Mouse (Mus musculus) cerebellum, postnatal 14 days (tissue): ENCODE results near the gene Ncan.

Experiments used
- DNase-seq, 2 experiments: peaks; one replicate each; pipeline ENCODE4 v3.0.0; 2021; ENCODE audit warnings: mixed read lengths in 2 of 2

Gene Ncan

DNA sequence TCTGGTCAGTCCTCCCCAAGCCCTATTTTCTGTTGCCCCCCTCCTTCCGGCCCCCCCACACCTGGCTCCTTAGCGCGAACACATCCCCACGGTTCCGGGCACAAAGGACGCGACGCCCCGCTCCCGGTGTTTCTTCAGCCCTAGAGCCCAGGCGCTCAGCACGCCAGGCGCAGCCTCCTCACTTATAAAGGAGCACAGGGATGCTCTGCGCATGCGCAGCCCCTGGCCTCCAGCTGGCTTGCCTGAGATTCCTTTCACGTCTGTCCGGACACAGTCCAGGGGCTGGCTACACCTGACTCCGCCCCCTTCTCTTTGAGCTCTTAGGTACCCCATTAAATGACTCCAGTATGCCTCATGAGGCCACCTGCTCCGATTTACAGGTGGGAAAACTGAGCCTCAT, at the start of gene Ncan:
Gene Ncan, minus strand, starts transcription at position 207 of the 400 bp plus-strand sequence.
- DNase-seq, result peak; percentile 94

DNA sequence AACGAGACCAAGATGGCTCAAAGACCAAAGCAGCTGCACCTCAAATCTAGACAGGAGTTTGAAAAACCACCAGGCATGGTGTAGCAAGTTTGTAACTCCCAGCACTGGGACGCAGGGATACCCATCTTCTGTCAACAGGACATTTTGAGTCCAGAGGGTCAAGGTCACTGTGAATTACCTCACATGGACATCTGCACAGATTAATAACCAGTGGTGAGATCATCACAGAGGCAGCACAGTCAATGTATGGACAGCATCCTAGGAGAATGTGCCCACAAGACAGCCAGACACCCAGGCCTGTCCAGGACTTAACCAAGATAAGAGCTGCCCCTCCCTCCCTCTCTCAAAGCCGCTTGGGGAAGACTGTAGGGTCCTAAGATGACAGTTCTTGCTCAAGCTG, 49.4 kb upstream of the Ncan start:
- DNase-seq, result no peak

DNA sequence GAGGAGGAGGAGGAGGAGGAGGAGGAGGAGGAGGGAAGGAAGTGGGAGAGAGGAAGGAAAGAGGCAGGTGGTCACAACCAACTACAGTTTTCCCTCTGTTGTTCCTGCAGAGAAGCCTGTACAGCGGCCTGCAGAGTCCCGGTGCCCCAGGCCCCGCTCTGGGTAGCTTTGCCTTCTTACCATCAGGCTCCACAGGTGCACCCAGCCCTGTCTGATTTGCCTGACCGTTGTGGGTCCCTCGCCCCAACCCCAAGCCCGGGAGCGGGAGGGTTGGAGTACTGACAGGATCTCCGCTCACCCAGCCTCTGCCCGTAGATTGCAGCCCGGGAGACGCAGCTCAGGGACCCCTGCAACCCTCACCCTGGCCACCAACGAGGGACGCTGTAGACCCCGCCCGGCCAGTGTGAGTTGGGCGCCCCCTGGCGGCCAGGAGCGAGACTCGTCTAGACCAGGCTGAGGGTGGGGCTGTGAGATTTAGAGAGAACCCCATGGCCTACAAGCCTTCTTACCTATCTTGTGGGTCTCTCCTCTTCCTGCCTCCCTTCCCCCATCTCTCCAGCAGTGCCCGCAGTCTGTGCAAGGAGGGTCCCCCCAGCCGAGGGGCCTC, 45.9 kb upstream of the Ncan start:
- peak; percentile 83 to 89 for DNase-seq

GRCm38 (mm10) chr8:70163316-70163715, 42.6 kb upstream of the Ncan start:
- DNase-seq, result no peak

- no peak for DNase-seq
Observed at GRCm38 (mm10) chr8:70160015-70160414, 39.3 kb upstream of the Ncan start.

GRCm38 (mm10) chr8:70159211-70159610, 38.5 kb upstream of the Ncan start:
- DNase-seq, result no peak

DNA sequence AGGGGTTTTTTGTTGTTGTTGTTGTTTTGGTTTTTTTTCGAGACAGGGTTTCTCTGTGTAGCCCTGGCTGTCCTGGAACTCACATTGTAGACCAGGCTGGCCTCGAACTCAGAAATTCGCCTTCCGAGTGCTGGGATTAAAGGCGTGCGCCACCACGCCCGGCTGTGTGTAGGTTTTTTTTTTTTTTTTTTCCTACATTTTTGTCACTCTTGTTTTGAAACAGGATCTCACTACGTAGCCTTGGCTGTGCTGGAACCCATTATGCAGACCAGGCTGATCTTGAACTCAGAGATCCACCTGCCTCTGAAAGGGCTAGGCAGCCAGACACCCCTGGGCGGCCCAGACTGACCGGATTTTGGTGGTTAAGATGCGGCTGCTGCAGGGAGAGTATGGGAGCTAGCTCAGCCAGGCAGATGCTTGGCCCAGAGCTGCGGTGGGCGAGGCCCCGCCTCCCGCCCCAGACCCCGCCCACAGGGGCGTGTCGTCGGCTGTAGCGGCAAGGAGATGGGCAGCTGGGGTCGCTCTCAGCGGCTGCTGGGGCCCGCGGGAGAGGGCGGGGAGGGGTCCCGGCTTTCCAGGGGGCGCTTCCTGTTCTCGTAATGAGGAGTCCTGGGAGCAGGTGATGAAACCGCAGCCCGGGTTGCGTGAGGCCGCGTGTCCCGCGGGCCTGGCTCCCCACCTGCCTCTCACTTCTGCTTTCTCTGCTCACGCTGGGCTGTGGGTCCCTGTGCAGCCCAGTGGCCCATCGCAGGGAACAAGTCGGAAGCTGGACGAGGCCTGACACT, 37.6 kb upstream of the Ncan start:
- peak; percentile 57 to 60 for DNase-seq

GRCm38 (mm10) chr8:70157240-70157800, 36.6 kb upstream of the Ncan start:
- DNase-seq, result no peak

DNA sequence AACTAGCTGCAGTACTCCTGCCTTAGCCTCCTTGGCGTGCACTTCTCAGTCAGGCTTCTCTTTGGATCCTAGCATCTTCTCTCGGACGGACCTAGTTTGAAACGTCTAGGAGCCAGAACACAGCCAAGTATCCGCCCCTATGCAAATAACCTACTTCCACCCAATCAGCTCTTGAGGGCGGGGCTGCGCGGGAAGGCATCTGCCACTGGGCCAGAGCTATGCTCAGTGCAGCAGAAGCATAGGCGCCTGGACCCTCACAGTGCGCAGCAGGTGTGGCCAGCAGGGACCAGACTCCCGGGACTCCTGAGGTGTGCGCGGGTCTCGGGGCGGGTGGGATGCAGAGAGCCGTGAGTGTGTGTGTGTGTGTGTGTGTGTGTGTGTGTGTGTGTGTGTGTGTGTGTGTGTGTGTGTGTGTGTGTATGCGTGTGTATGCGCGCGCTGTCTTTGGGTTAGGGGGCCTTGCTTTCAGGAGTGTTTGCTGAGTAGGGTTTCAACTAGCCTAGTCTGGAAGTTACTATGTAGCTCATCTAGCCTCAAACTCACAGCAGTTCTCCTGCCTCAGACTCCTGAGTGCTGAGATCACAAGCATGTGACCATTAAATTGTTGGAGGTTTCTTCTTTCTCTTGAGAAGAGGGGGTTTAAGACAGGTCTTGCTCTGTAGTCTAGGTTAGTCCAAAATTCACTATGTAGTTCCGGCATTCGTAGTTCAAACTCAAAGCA, 32.0 kb upstream of the Ncan start:
- DNase-seq, result peak; percentile 63 to 74

GRCm38 (mm10) chr8:70150158-70150557, 29.5 kb upstream of the Ncan start:
- DNase-seq, result no peak

GRCm38 (mm10) chr8:70147678-70148607, 27.3 kb upstream of the Ncan start:
- no peak for DNase-seq

DNA sequence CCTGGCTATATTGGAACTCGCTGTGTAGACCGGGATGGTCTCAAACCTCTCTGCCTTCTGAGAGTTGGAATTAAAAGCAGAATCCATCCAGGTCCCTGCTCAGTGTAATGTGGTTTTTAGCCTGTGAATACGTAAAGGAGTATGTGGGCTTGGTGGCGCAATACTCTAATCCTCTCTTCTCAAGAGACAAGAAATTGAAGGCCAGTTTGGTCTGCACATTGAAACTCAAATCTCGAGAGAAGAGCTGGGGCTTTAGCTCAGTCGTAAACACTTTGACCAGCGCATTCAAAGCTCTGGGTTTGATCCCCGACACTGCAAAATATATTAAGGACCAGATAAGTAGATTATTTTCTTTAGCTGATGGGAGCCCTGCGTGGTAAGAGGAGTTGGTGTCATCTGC, 19.3 kb upstream of the Ncan start:
- DNase-seq, result no peak

GRCm38 (mm10) chr8:70139026-70139857, 18.6 kb upstream of the Ncan start, which contains the start of the genes Rfxank, Borcs8 and Mef2b:
Rfxank (minus strand) TSS chr8:70139154.
Borcs8 (plus strand) TSS chr8:70139499.
Mef2b (plus strand) TSS chr8:70139711.
- peak; percentile 99 for DNase-seq

DNA sequence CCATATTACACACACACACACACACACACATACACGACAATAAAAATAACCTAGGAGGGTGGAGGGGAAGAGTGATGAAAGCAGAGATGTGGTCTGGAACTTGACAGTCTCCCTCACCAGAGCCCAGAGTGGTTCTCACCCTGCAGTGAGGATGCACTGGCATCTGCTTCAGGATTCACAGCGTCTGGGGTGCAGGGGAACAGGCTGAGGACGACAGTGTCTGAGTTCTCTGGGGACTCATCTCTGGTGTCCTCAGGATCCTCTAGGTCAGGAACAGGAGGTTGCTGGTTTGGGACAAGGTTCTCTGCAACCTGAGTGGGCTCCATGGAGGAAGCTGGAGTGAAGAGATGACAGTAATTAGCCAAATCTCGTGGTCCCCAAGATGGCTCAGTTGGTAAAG, 17.2 kb upstream of the Ncan start:
- no peak for DNase-seq

- DNase-seq, result no peak
Observed at GRCm38 (mm10) chr8:70136591-70136990, 15.9 kb upstream of the Ncan start.

DNA sequence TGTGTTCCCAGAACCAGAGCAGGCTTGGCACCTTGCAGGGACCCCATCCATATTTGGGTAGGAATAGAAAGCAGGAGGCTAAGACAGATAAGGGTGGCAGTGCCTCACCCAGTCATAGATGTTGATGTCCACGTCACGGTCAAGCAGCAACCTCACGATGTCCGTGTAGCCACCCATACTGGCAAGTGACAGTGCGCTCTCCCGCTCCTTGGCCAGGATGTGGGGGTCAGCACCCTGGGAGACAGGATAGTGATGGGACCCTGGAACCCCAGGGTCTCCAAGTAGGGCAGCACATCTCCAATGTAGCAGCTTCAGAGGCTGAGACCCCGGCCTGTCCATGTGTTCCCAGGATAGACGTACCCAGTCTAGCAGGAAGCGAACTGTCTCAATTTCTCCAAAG, 14.3 kb upstream of the Ncan start:
- DNase-seq, result no peak

DNA sequence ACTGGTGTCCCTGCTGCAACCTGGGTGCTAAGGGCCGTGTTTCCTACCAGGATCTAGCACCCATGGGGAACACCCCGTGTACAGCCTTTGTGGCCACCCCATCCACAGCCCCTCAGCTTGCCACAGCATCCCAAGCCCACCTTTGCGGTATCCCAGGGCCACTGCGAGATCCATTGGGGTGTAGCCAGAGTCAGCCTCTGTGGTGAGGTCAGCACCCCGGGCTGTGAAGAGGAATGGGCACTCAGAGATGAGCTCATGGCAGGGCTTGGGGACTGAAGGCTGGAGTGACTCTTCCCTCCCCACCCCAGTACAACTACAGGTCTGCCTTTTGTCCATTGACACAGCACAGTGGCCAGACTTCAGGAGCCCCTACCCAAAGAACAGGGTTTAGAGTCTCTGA, 13.4 kb upstream of the Ncan start:
- DNase-seq, result no peak

DNA sequence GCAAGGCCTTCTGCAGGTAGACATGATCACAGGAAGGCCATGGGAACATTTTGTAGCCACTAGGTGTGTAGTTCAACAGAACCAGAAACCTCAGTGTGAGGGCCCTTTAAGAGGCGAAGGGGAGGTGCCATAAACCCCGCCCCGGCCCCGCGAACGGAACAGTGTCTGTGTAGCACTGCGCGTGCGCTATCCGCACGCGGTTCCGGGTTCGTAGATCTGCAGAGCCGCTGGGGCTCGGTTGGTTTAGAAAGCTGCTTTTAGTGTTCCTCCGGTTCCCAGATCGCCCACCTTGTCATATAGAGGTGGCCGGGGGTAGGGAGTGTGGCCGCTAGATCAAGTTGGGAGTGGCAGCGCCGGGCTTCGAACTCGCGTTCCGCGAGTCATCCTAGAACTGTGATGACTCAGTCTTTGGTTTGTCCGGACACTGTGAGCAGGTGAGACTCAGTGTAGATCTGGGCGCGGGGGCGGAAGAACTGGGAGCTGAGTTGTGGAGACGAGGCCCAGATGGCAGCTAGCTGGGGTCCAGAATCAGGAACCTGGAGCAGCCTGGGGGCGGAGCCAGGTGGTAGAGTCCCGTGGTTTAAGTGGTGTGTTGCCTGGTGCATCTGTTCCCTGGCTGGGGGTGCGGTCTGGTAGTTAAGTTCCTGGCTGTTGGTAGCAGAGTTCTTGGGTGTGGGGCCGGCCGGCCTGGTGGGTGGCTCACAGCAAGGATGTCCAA, 10.7 kb upstream of the Ncan start, which contains the start of gene Nr2c2ap:
Gene Nr2c2ap, plus strand, starts transcription at position 168 of the 718 bp plus-strand sequence.
- peak; percentile 87 to 89 for DNase-seq

DNA sequence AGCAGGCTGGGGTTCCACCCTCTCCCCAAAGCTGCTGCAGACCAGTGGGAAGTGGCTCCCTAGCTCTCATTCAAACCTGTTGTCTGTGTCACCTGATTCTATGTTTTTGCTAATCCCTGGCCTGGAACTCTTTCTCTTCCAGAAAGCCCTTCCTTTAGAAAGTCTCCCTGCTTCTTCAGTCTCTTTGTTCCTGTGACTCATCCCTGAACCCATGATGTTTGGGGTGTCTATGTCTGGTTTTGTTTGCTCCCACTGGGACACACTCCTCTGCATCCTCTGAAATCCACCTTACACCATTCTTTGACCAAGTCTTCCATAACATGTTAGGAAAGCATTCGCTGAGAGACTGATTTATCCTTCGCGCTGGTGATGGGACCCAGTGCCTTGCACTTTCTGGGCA, 9.4 kb upstream of the Ncan start:
- DNase-seq, result no peak

GRCm38 (mm10) chr8:70129309-70129952, 8.8 kb upstream of the Ncan start:
- peak; percentile 53 to 66 for DNase-seq
